Mouse (Mus musculus) thymus, adult 2 months (tissue): ENCODE data around the gene Runx2. TPM values are rescaled to one million over a fixed set of nuclear protein-coding genes. Genes with fewer than 3 reads are reported as not detected.

Experiments used
- DNase-seq: peaks from one replicate; pipeline ENCODE4 v3.0.0; 2021
- H3K27ac ChIP-seq: fragments of 200-500 bp; 2 replicates; pipeline ENCODE4 v1.5.1; 2012; ENCODE audit warnings: low read length, control low read depth; ENCODE audit not compliant: control insufficient read depth, insufficient read depth
- H3K27me3 ChIP-seq: fragments of 200-500 bp; 2 replicates; pipeline ENCODE4 v1.6.1; 2012; ENCODE audit warnings: mild to moderate bottlenecking, low read length, moderate library complexity, mixed read lengths; ENCODE audit not compliant: control insufficient read depth, insufficient read depth
- H3K36me3 ChIP-seq: fragments of 200-500 bp; 2 replicates; pipeline ENCODE4 v1.6.1; 2012; ENCODE audit warnings: mild to moderate bottlenecking, low read length, moderate library complexity; ENCODE audit not compliant: control insufficient read depth, insufficient read depth
- H3K4me1 ChIP-seq: fragments of 200-500 bp; replicated peaks from 2 replicates; pipeline ENCODE4 v1.6.1; 2012; ENCODE audit warnings: low read length; ENCODE audit not compliant: control insufficient read depth, insufficient read depth
- H3K4me3 ChIP-seq: fragments of 200-500 bp; 2 replicates; pipeline ENCODE4 v1.5.1; 2012; ENCODE audit warnings: mild to moderate bottlenecking, low read length, control low read depth, moderate library complexity; ENCODE audit not compliant: control insufficient read depth, insufficient read depth
- CTCF ChIP-seq: fragments of 200-500 bp; IDR thresholded peaks from 2 replicates; pipeline ENCODE4 v1.5.1; 2012; ENCODE audit warnings: mild to moderate bottlenecking, control low read depth, low read length, moderate library complexity, borderline replicate concordance; ENCODE audit not compliant: control insufficient read depth, poor library complexity, insufficient read depth; ENCODE audit errors: extremely low read depth
- POLR2A ChIP-seq: fragments of 200-500 bp; IDR thresholded peaks from 2 replicates; pipeline ENCODE4 v1.6.1; 2012; ENCODE audit warnings: mild to moderate bottlenecking, low read length, control low read depth, moderate library complexity; ENCODE audit not compliant: control insufficient read depth, poor library complexity, insufficient read depth; ENCODE audit errors: extremely low read depth
- WGBS: fragments of 180-500 bp; shearing (Covaris S2); methylation state at CpG from one replicate; pipeline ENCODE4 v1.1.7; 2018; 5-methylcytosine and 5-hydroxymethylcytosine counted together
- polyA plus RNA-seq: library from polyadenylated mRNA; depleted of rRNA; stranded (reverse); fragments of >200 nt; gene quantifications from 2 replicates; pipeline ENCODE4 v1.2.3, GENCODE M21; 2012; rRNA removed

Runx2 gene
- polyA plus RNA-seq, result 6.7 and 8.8 TPM in 2 replicates

DNA sequence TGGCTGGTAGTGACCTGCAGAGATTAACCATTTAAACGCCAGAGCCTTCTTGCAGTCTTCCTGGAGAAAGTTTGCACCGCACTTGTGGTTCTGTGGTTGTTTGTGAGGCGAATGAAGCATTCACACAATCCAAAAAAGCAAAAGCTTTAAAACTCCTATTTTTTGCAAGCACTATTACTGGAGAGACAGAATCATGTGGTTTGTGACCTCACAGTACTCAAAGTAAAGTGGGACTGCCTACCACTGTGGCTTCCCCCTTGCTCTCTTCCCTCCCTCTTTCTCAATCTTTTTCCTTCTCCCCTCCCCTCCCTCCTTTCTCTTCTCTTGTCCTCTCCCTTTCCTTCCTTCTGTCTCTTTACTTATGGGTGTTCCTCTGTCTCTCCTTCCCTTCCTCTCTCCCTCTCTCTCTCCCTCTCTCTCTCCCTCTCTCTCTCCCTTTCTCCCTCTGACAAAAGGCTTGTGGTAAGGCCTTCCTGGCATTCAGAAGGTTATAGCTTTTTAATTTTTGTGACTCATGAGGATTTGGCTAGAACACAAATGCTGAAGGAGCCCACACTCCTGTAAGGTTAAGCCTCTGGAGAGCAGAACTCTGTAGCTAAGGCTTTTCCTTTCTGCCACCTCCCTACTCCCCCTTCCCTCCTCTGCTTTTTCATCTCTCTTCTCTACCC, at the start of gene Runx2:
Gene Runx2, minus strand, starts transcription at position 290 of the 668 bp plus-strand sequence.
- Histone ChIP-seq H3K4me1 (no peaks in the 10 kb centered on the region), H3K27me3 (no peaks in the 10 kb centered on the region), H3K36me3 (no peaks in the 10 kb centered on the region), H3K27ac (no peak within 1 kb of the TSS), H3K4me3 (no peak within 1 kb of the TSS)
- no peak for TF ChIP-seq POLR2A
- TF ChIP-seq CTCF, result no peak
- 18% methylated on average over 3 of the region's 3 CpGs for WGBS
- no peak for DNase-seq

DNA sequence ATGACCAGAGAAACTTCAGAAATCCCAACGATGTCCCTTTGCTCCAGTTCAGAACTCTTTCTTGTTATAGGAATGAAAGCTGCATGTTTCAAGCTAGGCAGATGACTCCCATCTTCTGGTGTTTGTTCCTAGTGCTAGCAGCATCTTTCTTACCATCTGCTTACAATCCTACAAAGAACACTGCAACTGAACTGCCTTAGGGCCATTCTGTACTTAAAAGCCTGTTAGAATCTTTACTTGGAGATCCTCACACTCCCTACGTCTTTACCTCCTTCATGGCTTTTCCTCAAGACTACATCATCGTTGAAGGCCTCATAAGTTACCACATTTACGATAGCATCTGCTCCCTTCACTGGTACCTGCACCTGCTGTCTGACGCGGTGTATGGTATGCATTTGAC, 48.6 kb upstream of the Runx2 start:
- Histone ChIP-seq H3K36me3 (no peaks in the 10 kb centered on the region), H3K4me1 (no peaks in the 10 kb centered on the region), H3K27me3 (no peaks in the 10 kb centered on the region), H3K4me3 (no peak overlapping the region), H3K27ac (no peak overlapping the region)
- DNase-seq, result no peak
- TF ChIP-seq POLR2A (no peak), CTCF (no peak)
- 97% methylated on average over 6 of the region's 6 CpGs for WGBS

DNA sequence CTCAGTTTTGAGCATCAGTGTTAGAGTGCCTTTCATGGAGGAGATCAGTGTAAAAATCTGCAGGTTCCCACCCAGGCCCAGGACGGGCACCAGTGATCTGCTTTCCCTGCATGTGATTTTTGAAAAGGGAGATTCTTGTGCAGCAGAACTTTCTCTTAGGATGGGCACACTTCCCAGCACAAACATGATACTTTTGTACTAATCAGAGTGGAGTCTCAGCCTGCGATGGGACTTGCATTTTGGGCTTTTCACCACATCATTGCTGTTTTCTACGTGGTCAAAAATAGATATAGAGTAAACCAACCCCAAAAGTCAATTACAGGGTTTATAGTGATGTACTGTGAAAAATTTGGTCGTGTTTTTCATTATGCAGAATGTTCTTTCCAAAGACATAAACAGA, 27.6 kb upstream of the Runx2 start:
- no peak for DNase-seq
- 88% methylated on average over 4 of the region's 4 CpGs for WGBS
- H3K4me1 ChIP-seq, result no peaks in the 10 kb centered on the region

DNA sequence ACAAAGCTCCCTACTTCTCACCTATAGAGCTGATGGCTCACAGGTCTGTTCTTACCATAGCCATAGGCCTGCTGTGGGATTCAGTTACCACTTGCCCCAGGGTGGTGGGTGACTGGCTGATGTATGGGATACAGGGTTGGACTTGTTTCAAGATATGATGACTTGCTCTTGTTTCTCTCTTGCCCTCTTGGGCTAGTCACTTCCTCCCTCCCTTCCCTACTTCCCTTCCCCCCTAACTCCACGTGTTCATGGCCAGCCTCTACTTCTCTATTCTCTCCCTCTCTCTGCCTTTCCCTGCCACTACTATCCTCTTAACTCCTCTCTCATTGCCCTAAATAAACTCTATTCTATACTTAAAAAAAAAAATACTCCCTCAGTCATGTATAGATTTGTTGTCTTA, 16.6 kb upstream of the Runx2 start:
- no peaks in the 10 kb centered on the region for H3K4me1 ChIP-seq
- H3K27me3 ChIP-seq, result no peaks in the 10 kb centered on the region
- 50% methylated on average over 1 of the region's 1 CpGs for WGBS
- H3K4me3 ChIP-seq, result no peak overlapping the region
- H3K27ac ChIP-seq, result no peak overlapping the region
- DNase-seq, result no peak
- no peaks in the 10 kb centered on the region for H3K36me3 ChIP-seq
- no peak for TF ChIP-seq POLR2A
- no peak for TF ChIP-seq CTCF

More for the DNA sequence above, 27.6 kb upstream of the Runx2 start:
- no peaks in the 10 kb centered on the region for H3K36me3 ChIP-seq
- H3K27me3 ChIP-seq, result no peaks in the 10 kb centered on the region
- no peak overlapping the region for H3K27ac ChIP-seq
- TF ChIP-seq CTCF (no peak), POLR2A (no peak)
- H3K4me3 ChIP-seq, result no peak overlapping the region

DNA sequence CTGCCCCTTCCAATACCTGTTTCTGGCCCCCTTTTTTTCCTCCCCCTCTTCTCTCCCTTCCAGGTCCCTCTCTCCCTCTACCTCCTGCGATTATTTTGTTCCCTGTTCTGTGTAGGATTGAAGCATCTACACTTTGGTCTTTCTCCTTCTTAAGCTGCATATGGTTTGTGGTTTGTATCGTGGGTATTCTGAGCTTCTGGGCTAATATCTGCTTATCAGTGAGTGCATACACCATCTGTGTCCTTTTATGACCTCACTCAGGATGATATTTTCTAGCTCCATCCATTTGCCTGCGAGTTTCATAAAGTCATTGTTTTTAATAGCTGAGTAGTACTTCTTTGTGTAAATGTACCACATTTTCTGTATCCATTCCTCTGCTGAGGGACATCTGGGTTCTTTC, 15.0 kb upstream of the Runx2 start:
- no peak for DNase-seq
- WGBS, result 70% methylated on average over 3 of the region's 3 CpGs
- H3K27ac ChIP-seq, result no peak overlapping the region
- no peaks in the 10 kb centered on the region for H3K4me1 ChIP-seq
- no peaks in the 10 kb centered on the region for H3K36me3 ChIP-seq
- no peaks in the 10 kb centered on the region for H3K27me3 ChIP-seq
- TF ChIP-seq POLR2A, result no peak
- TF ChIP-seq CTCF, result no peak
- no peak overlapping the region for H3K4me3 ChIP-seq

DNA sequence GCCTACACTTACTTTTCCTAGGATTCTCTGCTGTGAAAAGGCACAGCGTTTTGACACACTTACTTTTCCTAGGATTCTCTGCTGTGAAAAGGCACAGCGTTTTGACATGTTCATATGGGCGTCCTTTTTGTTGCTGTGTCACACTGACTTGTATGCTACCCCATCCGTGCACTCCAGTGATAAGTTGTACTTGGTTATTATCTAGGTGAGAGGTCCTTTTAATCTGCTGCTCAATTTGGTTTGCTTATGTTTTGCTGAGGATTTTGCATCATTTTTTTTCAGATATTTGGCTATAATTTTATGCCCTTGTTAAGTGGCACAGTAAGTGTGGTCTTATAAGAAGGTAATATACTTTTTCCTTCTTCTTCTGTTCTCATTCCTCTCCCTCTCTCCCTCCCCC, 13.4 kb upstream of the Runx2 start:
- Histone ChIP-seq H3K4me3 (no peak overlapping the region), H3K36me3 (no peaks in the 10 kb centered on the region), H3K27ac (no peak overlapping the region), H3K4me1 (no peaks in the 10 kb centered on the region), H3K27me3 (no peaks in the 10 kb centered on the region)
- TF ChIP-seq CTCF (no peak), POLR2A (no peak)
- 96% methylated on average over 4 of the region's 4 CpGs for WGBS
- no peak for DNase-seq

DNA sequence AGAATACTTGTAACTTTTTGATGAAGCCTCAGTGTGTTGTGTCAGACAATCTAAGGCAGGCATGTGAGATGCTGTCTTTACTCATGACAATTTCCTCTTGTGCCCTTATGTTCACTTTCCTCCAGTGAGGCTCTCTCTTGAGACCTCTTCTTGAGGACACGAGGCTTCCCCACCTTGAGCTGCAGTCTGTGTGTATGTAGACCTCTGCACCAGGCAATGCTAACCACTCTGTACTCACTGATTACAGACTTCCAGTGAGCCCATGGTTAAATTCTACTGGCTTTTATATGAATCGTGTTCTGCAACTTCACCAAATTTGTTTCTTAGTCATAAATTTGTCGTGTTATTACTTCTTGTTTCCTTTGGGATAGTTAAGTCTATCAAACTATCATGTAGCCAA, 12.5 kb upstream of the Runx2 start:
- no peak for DNase-seq
- Histone ChIP-seq H3K36me3 (no peaks in the 10 kb centered on the region), H3K27ac (no peak overlapping the region), H3K4me1 (no peaks in the 10 kb centered on the region), H3K27me3 (no peaks in the 10 kb centered on the region), H3K4me3 (no peak overlapping the region)
- WGBS, result 86% methylated on average over 3 of the region's 3 CpGs
- no peak for TF ChIP-seq CTCF
- no peak for TF ChIP-seq POLR2A
